Mouse (Mus musculus) myocyte (in vitro differentiated cells): ENCODE measurements around the gene Nxt1.

Source experiments
- CEBPB ChIP-seq: IDR thresholded peaks from 2 replicates; pipeline ENCODE4 v1.6.1; 2011; ENCODE audit warnings: mild to moderate bottlenecking, moderate library complexity; ENCODE audit not compliant: poor library complexity, insufficient read depth, severe bottlenecking
- E2F4 ChIP-seq: IDR thresholded peaks from one replicate; pipeline ENCODE4 v1.6.1; 2011; ENCODE audit warnings: mild to moderate bottlenecking, control low read depth, moderate library complexity; ENCODE audit not compliant: insufficient read depth
- MAX ChIP-seq: IDR thresholded peaks from one replicate; pipeline ENCODE4 v1.6.1; 2011; ENCODE audit warnings: low read depth, mild to moderate bottlenecking, control low read depth
- MYOG ChIP-seq, 3 experiments: IDR thresholded peaks; one replicate each; pipeline ENCODE4 v1.6.1; 2011; ENCODE audit warnings: control low read depth in 2 of 3, low read depth in 2 of 3, mild to moderate bottlenecking in 2 of 3; ENCODE audit not compliant: insufficient read length in 2 of 3, control insufficient read depth in 1 of 3, insufficient read depth in 1 of 3
- POLR2A ChIP-seq: IDR thresholded peaks from one replicate; pipeline ENCODE4 v1.6.1; 2011; ENCODE audit warnings: low read depth, mild to moderate bottlenecking, control low read depth, moderate library complexity; ENCODE audit not compliant: insufficient read length
- REST ChIP-seq: IDR thresholded peaks from one replicate; pipeline ENCODE4 v1.6.1; 2011; ENCODE audit warnings: mild to moderate bottlenecking, control low read depth, moderate library complexity; ENCODE audit not compliant: insufficient read depth, insufficient read length
- SRF ChIP-seq: IDR thresholded peaks from one replicate; pipeline ENCODE4 v1.6.1; 2011; ENCODE audit warnings: low read depth; ENCODE audit not compliant: control insufficient read depth, insufficient read length
- TCF12 ChIP-seq: IDR thresholded peaks from one replicate; pipeline ENCODE4 v1.6.1; 2011; ENCODE audit warnings: mild to moderate bottlenecking, control low read depth; ENCODE audit not compliant: poor library complexity, insufficient read depth, severe bottlenecking
- TCF3 ChIP-seq: IDR thresholded peaks from one replicate; pipeline ENCODE4 v1.6.1; 2011; ENCODE audit warnings: low read depth, control low read depth; ENCODE audit not compliant: insufficient read length
- USF1 ChIP-seq: IDR thresholded peaks from one replicate; pipeline ENCODE4 v1.6.1; 2011; ENCODE audit warnings: low read depth, mild to moderate bottlenecking, control low read depth, moderate library complexity

DNA sequence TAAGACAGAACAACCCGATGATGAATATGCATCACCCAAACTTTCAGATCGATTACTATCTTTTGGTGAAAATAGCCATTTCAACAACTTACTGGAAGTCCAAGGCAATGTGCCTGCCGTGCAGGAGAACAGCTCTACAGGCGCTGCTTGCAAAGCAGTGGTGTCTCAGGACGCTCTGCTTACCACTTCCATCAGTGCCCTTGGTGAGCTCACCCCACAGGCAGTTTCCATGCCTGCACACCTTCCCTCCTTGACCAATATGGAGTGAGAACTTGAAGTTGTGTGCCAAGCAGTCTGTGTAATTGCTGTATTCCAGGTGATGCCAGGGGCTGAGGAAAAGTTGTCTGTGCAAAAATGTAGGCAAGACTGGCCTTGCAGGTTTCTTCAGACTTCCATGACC lies 18.4 kb downstream of the Nxt1 start:
- TF ChIP-seq POLR2A, result no peak
- no peak for TF ChIP-seq E2F4
- TF ChIP-seq REST, result no peak
- no peak for TF ChIP-seq MAX
- TF ChIP-seq USF1, result no peak
- no peak for TF ChIP-seq SRF
- TF ChIP-seq TCF12, result no peak
- TF ChIP-seq CEBPB, result no peak
- no peak for TF ChIP-seq MYOG (IDR thresholded peaks at IDR 0.05; ENCODE audit: control insufficient read depth in 1 of 3, insufficient read depth in 1 of 3, insufficient read length in 2 of 3, low read depth in 2 of 3)
- no peak for TF ChIP-seq TCF3
